Mouse (Mus musculus): Measurements from ENCODE around the gene Cenpn. TPM values are rescaled to one million over a fixed set of nuclear protein-coding genes. Genes with fewer than 3 reads are reported as not detected.

Cenpn gene
- polyA plus RNA-seq, 1 experiment from 2014 or later = 24.7 TPM

GRCm38 (mm10) chr8:116943555-116944384, 22.2 kb downstream of the Cenpn start:
- Histone ChIP-seq H3K9me3 (no peaks in the 10 kb centered on the region), H3K27ac (0 out of 2 replicates have a peak overlapping the region, but pooled peaks have one; percentile 7), H3K27me3 (replicated peaks) (no peaks in the 10 kb centered on the region), H3K4me1 (peaks cover 20% of the 10 kb centered on the region), H3K4me3 (peak overlapping the region; percentile 96), H3K4me2 (replicated peaks) (peak overlapping the region; percentile 98), H3K9ac (peak overlapping the region; percentile 90), H3K36me3 (no peaks in the 10 kb centered on the region)
- under 1% methylated on average over 62 of the region's 62 CpGs for WGBS
- ATAC-seq (ENCODE audit: low FRiP score, low read depth) = peak; percentile 80

- Histone ChIP-seq H3K4me2 (replicated peaks) (peak overlapping the region; percentile 98), H3K27ac (0 out of 2 replicates have a peak overlapping the region, but pooled peaks have one; percentile 7)
- WGBS = 19% methylated on average over 4 of the region's 4 CpGs
Measured at GRCm38 (mm10) chr8:116944385-116944696, 22.8 kb downstream of the Cenpn start.

GRCm38 (mm10) chr8:116945169-116945910, 23.8 kb downstream of the Cenpn start:
- H3K9ac ChIP-seq = no peak overlapping the region
- WGBS = 88% methylated on average over 9 of the region's 9 CpGs
- peaks cover 20% of the 10 kb centered on the region for H3K4me1 ChIP-seq
- ATAC-seq (ENCODE audit: low FRiP score, low read depth) = no peak
- no peaks in the 10 kb centered on the region for H3K36me3 ChIP-seq
- H3K27me3 ChIP-seq (replicated peaks) = no peaks in the 10 kb centered on the region
- no peaks in the 10 kb centered on the region for H3K9me3 ChIP-seq
- no peak overlapping the region for H3K27ac ChIP-seq
- H3K4me3 ChIP-seq = no peak overlapping the region
- H3K4me2 ChIP-seq (replicated peaks) = 0 out of 2 replicates have a peak overlapping the region, but pooled peaks have one; percentile 98

More at GRCm38 (mm10) chr8:116944385-116944696, 22.8 kb downstream of the Cenpn start:
- peak overlapping the region; percentile 90 for H3K9ac ChIP-seq
- peaks cover 20% of the 10 kb centered on the region for H3K4me1 ChIP-seq
- H3K4me3 ChIP-seq = peak overlapping the region; percentile 96
- no peaks in the 10 kb centered on the region for H3K9me3 ChIP-seq
- H3K36me3 ChIP-seq = no peaks in the 10 kb centered on the region
- no peak for ATAC-seq (ENCODE audit: low FRiP score, low read depth)
- no peaks in the 10 kb centered on the region for H3K27me3 ChIP-seq (replicated peaks)

GRCm38 (mm10) chr8:116946268-116946838, 24.8 kb downstream of the Cenpn start:
- no peak for ATAC-seq (ENCODE audit: low FRiP score, low read depth)
- Histone ChIP-seq H3K4me2 (replicated peaks) (no peak overlapping the region), H3K9me3 (no peaks in the 10 kb centered on the region), H3K36me3 (no peaks in the 10 kb centered on the region), H3K4me1 (peaks cover 20% of the 10 kb centered on the region), H3K9ac (no peak overlapping the region), H3K27ac (no peak overlapping the region), H3K27me3 (replicated peaks) (no peaks in the 10 kb centered on the region), H3K4me3 (no peak overlapping the region)
- WGBS = 86% methylated on average over 21 of the region's 21 CpGs

GRCm38 (mm10) chr8:116946851-116947250, 25.3 kb downstream of the Cenpn start:
- H3K9me3 ChIP-seq = no peaks in the 10 kb centered on the region
- no peaks in the 10 kb centered on the region for H3K27me3 ChIP-seq (replicated peaks)
- no peak overlapping the region for H3K27ac ChIP-seq
- no peak for ATAC-seq (ENCODE audit: low FRiP score, low read depth)
- no peak overlapping the region for H3K9ac ChIP-seq
- H3K4me2 ChIP-seq (replicated peaks) = no peak overlapping the region
- no peak overlapping the region for H3K4me3 ChIP-seq
- no peaks in the 10 kb centered on the region for H3K36me3 ChIP-seq
- H3K4me1 ChIP-seq = peaks cover 20% of the 10 kb centered on the region
- 85% methylated on average over 6 of the region's 6 CpGs for WGBS

GRCm38 (mm10) chr8:116947589-116947988, 26.1 kb downstream of the Cenpn start:
- H3K27ac ChIP-seq = no peak overlapping the region
- no peaks in the 10 kb centered on the region for H3K9me3 ChIP-seq
- ATAC-seq (ENCODE audit: low FRiP score, low read depth) = no peak
- no peak overlapping the region for H3K9ac ChIP-seq
- no peak overlapping the region for H3K4me3 ChIP-seq
- peaks cover 20% of the 10 kb centered on the region for H3K4me1 ChIP-seq
- H3K4me2 ChIP-seq (replicated peaks) = no peak overlapping the region
- no peaks in the 10 kb centered on the region for H3K36me3 ChIP-seq
- 91% methylated on average over 7 of the region's 7 CpGs for WGBS
- no peaks in the 10 kb centered on the region for H3K27me3 ChIP-seq (replicated peaks)

- no peak overlapping the region for H3K9ac ChIP-seq
- H3K36me3 ChIP-seq = peaks cover 34% of the 10 kb centered on the region
- H3K4me3 ChIP-seq = no peak overlapping the region
- H3K4me2 ChIP-seq (replicated peaks) = no peak overlapping the region
- no peaks in the 10 kb centered on the region for H3K27me3 ChIP-seq (replicated peaks)
- H3K4me1 ChIP-seq = no peaks in the 10 kb centered on the region
- no peak overlapping the region for H3K27ac ChIP-seq
- no peak for ATAC-seq (ENCODE audit: low FRiP score, low read depth)
- no peaks in the 10 kb centered on the region for H3K9me3 ChIP-seq
- WGBS = 80% methylated on average over 5 of the region's 5 CpGs
Measured at GRCm38 (mm10) chr8:116951369-116951768, 29.8 kb downstream of the Cenpn start.

- no peak overlapping the region for H3K4me3 ChIP-seq
- H3K27ac ChIP-seq = no peak overlapping the region
- H3K9me3 ChIP-seq = no peaks in the 10 kb centered on the region
- H3K36me3 ChIP-seq = peaks cover 38% of the 10 kb centered on the region
- H3K9ac ChIP-seq = no peak overlapping the region
- WGBS = 95% methylated on average over 2 of the region's 2 CpGs
- no peaks in the 10 kb centered on the region for H3K4me1 ChIP-seq
- ATAC-seq (ENCODE audit: low FRiP score, low read depth) = no peak
- no peak overlapping the region for H3K4me2 ChIP-seq (replicated peaks)
- H3K27me3 ChIP-seq (replicated peaks) = no peaks in the 10 kb centered on the region
Measured at GRCm38 (mm10) chr8:116951778-116952177, 30.2 kb downstream of the Cenpn start.

GRCm38 (mm10) chr8:116952428-116952827, 30.9 kb downstream of the Cenpn start:
- 91% methylated on average over 8 of the region's 8 CpGs for WGBS
- Histone ChIP-seq H3K27ac (no peak overlapping the region), H3K36me3 (peaks cover 45% of the 10 kb centered on the region)

GRCm38 (mm10) chr8:116954415-116954814, 32.9 kb downstream of the Cenpn start:
- WGBS = 94% methylated on average over 9 of the region's 9 CpGs
- Histone ChIP-seq H3K36me3 (peaks cover 60% of the 10 kb centered on the region), H3K4me1 (no peaks in the 10 kb centered on the region), H3K9me3 (no peaks in the 10 kb centered on the region), H3K27ac (no peak overlapping the region), H3K27me3 (replicated peaks) (no peaks in the 10 kb centered on the region), H3K4me2 (replicated peaks) (no peak overlapping the region), H3K4me3 (no peak overlapping the region), H3K9ac (no peak overlapping the region)
- no peak for ATAC-seq (ENCODE audit: low FRiP score, low read depth)

More at GRCm38 (mm10) chr8:116952428-116952827, 30.9 kb downstream of the Cenpn start:
- no peak for ATAC-seq (ENCODE audit: low FRiP score, low read depth)
- H3K27me3 ChIP-seq (replicated peaks) = no peaks in the 10 kb centered on the region
- no peak overlapping the region for H3K9ac ChIP-seq
- H3K9me3 ChIP-seq = no peaks in the 10 kb centered on the region
- no peak overlapping the region for H3K4me3 ChIP-seq
- H3K4me2 ChIP-seq (replicated peaks) = no peak overlapping the region
- H3K4me1 ChIP-seq = no peaks in the 10 kb centered on the region

GRCm38 (mm10) chr8:116969531-116969930, 48.0 kb downstream of the Cenpn start:
- peaks cover 3% of the 10 kb centered on the region; the same call in 1 of the 2 replicates for H3K36me3 ChIP-seq
- no peak overlapping the region for H3K4me3 ChIP-seq
- no peak overlapping the region for H3K27ac ChIP-seq
- no peaks in the 10 kb centered on the region for H3K27me3 ChIP-seq (replicated peaks)
- no peak overlapping the region for H3K9ac ChIP-seq
- H3K4me1 ChIP-seq = no peaks in the 10 kb centered on the region
- no peaks in the 10 kb centered on the region for H3K9me3 ChIP-seq
- no peak for ATAC-seq (ENCODE audit: low FRiP score, low read depth)
- WGBS = 87% methylated on average over 6 of the region's 6 CpGs
- H3K4me2 ChIP-seq (replicated peaks) = no peak overlapping the region

GRCm38 (mm10) chr8:116975066-116975465, 53.5 kb downstream of the Cenpn start:
- Histone ChIP-seq H3K4me1 (peaks cover 8% of the 10 kb centered on the region; the same call in 1 of the 2 replicates), H3K27me3 (replicated peaks) (no peaks in the 10 kb centered on the region), H3K9ac (no peak overlapping the region), H3K36me3 (peaks cover 3% of the 10 kb centered on the region; the same call in 1 of the 2 replicates), H3K9me3 (no peaks in the 10 kb centered on the region), H3K27ac (no peak overlapping the region), H3K4me3 (no peak overlapping the region), H3K4me2 (replicated peaks) (no peak overlapping the region)
- WGBS = 44% methylated on average over 5 of the region's 5 CpGs
- ATAC-seq (ENCODE audit: low FRiP score, low read depth) = no peak

Data from neural tube, embryonic 12.5 days (tissue).